Mouse (Mus musculus) hindbrain, embryonic 12.5 days (tissue): ENCODE measurements at regions not wholly inside any gene's neighbourhood (a gene's known extent, or its start where the extent isn't known, plus 50 kb on each side); places are given as distances from the start of the nearest gene placed in this dataset.
A peak's percentile ranks its signal among the peaks of the same experiment; 100 is the strongest.

Source experiments
- ATAC-seq: fragments of 200-750 bp; cut with Nextera tagmentation; 2 replicates; pipeline ENCODE4 v1.8.0; 2017; ENCODE audit warnings: moderate TSS enrichment; ENCODE audit not compliant: low FRiP score
- H3K27ac ChIP-seq: fragments of 300-500 bp; sonication (generic); 2 replicates; pipeline ENCODE4 v1.5.1; 2016; ENCODE audit warnings: mild to moderate bottlenecking
- H3K27me3 ChIP-seq: fragments of 300-500 bp; sonication (generic); 2 replicates; pipeline ENCODE4 v1.6.1; 2016; ENCODE audit warnings: mild to moderate bottlenecking
- H3K36me3 ChIP-seq: fragments of 300-500 bp; sonication (generic); 2 replicates; pipeline ENCODE4 v1.6.1; 2016; ENCODE audit warnings: mild to moderate bottlenecking
- H3K4me1 ChIP-seq: fragments of 300-500 bp; sonication (generic); 2 replicates; pipeline ENCODE4 v1.6.1; 2016
- H3K4me2 ChIP-seq: fragments of 300-500 bp; sonication (generic); replicated peaks from 2 replicates; pipeline ENCODE4 v1.6.1; 2016; ENCODE audit warnings: mild to moderate bottlenecking
- H3K4me3 ChIP-seq: fragments of 300-500 bp; sonication (generic); 2 replicates; pipeline ENCODE4 v1.5.1; 2016; ENCODE audit warnings: mild to moderate bottlenecking
- H3K9ac ChIP-seq: fragments of 300-500 bp; sonication (generic); 2 replicates; pipeline ENCODE4 v1.6.1; 2016; ENCODE audit warnings: mild to moderate bottlenecking, moderate library complexity
- H3K9me3 ChIP-seq: fragments of 300-500 bp; sonication (generic); replicated peaks from 2 replicates; pipeline ENCODE4 v1.6.1; 2016; ENCODE audit warnings: mild to moderate bottlenecking
- whole genome bisulfite sequencing: fragments of 180-500 bp; shearing (Covaris S2); methylation state at CpG from one replicate; pipeline ENCODE4 v1.1.7; 2016; 5-methylcytosine and 5-hydroxymethylcytosine counted together

DNA sequence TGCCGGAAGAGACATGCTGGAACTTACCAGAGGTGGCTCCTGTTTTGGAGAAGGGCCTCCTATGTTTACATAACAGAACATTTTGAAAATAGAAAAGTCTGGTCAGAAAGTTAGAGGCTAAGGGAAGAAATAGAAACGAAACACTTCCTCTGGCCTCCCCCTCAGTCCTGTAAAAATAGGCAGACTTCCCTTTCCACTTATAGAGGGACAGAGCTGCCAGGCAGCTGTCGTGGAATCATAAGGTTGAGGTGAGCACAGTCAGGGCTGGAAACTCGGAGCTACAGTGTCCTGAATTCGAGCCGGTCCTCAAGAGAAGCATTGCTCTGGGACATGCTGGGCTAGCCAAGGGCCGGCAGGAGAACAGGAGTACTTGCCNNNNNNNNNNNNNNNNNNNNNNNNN is 94.0 kb upstream of the Egr2 start:
- WGBS, result 74% methylated on average over 7 of the region's 7 CpGs
- no peaks in the 10 kb centered on the region for H3K27me3 ChIP-seq
- no peak overlapping the region for H3K4me3 ChIP-seq
- no peak overlapping the region for H3K4me2 ChIP-seq
- H3K27ac ChIP-seq, result no peak overlapping the region
- no peaks in the 10 kb centered on the region for H3K36me3 ChIP-seq
- no peaks in the 10 kb centered on the region for H3K9me3 ChIP-seq
- H3K9ac ChIP-seq, result no peak overlapping the region
- no peaks in the 10 kb centered on the region for H3K4me1 ChIP-seq
- no peak for ATAC-seq

DNA sequence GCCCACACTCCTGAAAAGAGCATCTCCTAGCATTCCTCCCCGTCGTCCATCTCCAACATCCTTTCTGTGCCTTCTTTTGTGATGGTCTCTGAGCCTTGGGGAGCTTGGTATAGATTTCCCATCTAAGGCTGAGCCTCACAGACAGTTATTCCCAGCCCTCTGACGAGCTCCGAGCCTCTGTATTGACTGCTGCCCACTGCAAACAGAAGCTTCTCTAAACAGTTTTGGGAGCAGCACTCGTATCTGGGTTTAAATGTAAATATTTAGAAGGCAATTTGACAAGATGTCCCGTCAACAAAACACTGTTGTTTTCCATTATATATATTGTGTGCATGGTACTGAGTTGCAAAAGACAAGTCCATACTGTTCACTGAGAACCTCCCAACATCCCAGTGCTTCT is 86.4 kb upstream of the Egr2 start:
- no peaks in the 10 kb centered on the region for H3K36me3 ChIP-seq
- no peak overlapping the region for H3K9ac ChIP-seq
- no peak overlapping the region for H3K4me2 ChIP-seq
- H3K4me1 ChIP-seq, result no peaks in the 10 kb centered on the region
- no peak overlapping the region for H3K4me3 ChIP-seq
- H3K27ac ChIP-seq, result no peak overlapping the region
- H3K27me3 ChIP-seq, result no peaks in the 10 kb centered on the region
- H3K9me3 ChIP-seq, result no peaks in the 10 kb centered on the region
- WGBS, result 91% methylated on average over 6 of the region's 6 CpGs
- no peak for ATAC-seq

DNA sequence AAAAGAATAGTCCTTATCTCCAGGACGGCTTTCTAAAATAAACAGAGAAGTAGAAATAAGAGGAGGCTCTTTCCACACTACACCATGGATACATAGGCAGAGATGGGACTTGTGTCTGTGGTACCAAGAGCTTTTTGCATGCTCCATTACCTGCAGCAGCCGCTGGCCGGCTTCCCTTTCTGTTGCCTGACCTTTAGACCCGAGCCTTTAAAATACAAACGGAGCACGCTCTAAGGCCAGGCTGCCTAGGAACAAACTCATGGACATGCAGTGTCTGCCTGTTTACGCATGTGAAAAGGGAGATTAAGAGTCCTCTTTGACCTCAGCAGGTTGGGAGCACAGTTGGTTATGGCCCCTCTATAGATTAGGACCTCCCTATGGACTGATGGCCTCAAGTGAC is 81.1 kb upstream of the Egr2 start:
- Histone ChIP-seq H3K4me2 (no peak overlapping the region), H3K9me3 (no peaks in the 10 kb centered on the region), H3K4me3 (no peak overlapping the region), H3K27ac (no peak overlapping the region), H3K9ac (no peak overlapping the region), H3K27me3 (no peaks in the 10 kb centered on the region), H3K36me3 (no peaks in the 10 kb centered on the region), H3K4me1 (peaks cover 4% of the 10 kb centered on the region; the same call in 1 of the 2 replicates)
- 20% methylated on average over 7 of the region's 7 CpGs for WGBS
- ATAC-seq, result no peak

DNA sequence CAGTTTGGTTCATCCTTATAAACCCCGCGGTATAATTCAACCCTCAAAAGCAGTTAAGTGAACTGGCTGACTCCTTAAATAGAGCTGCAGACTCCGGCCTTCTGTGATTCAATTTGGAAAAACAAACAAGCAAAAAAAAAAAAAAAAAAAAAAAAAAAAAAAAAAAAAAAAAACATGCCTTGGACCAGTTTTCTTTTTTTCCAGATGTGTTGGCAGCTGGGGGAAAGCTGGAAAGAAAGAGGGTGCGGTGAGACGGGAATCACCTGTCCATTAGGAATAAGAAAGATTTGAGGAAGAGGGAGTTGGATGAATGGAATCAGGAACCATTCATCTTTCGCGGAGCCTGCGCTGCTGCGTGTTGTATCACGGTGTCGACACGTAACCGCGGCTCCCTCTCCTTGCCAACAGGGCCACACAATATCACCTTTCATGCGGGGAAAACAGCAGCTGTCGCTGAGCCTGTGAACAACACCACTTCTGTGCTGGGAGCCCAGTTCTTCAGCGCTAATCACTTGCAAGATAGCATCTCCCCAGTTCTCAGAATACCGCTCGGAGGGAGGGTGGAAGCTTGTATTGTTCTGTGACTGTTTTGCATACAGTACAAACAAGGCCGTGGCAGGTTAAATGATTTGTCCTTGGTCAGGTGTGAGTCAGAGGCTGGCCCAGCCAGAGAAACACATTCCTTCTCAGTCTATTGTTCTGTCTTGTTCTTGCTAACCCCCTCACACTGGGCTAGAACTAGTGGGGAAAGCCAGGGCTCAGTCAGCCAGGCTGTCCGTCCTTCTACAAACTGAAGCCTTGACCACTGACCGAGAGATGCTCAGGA is 76.6 kb upstream of the Egr2 start:
- Histone ChIP-seq H3K9me3 (no peaks in the 10 kb centered on the region), H3K9ac (no peak overlapping the region), H3K36me3 (no peaks in the 10 kb centered on the region), H3K4me3 (no peak overlapping the region), H3K27me3 (no peaks in the 10 kb centered on the region), H3K4me1 (peaks cover 4% of the 10 kb centered on the region; the same call in 1 of the 2 replicates), H3K27ac (no peak overlapping the region), H3K4me2 (peak overlapping the region; percentile 31)
- WGBS, result 30% methylated on average over 22 of the region's 22 CpGs
- no peak for ATAC-seq

DNA sequence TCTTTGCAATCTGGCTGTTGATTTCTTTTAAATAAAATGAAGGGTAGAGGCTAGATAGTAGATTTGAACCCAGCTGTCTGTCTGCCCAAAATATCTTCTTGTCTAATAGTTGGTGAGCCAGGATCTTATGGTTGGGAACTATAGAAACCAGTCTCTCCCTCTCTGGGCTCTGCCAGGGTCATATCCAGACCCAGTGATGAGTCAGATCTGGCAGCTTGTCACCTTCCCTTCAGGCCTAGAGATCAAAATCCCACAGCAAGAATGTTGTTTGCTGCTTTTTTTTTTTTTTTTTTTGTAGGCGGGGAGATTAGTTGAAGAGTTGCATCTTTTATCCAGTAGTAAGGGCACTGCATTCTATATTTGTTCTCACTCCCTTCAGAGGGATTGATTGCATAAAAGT is 74.0 kb upstream of the Egr2 start:
- 85% methylated on average over 1 of the region's 1 CpGs for WGBS
- no peaks in the 10 kb centered on the region for H3K36me3 ChIP-seq
- H3K4me2 ChIP-seq, result no peak overlapping the region
- H3K9me3 ChIP-seq, result no peaks in the 10 kb centered on the region
- H3K27ac ChIP-seq, result no peak overlapping the region
- H3K9ac ChIP-seq, result no peak overlapping the region
- peaks cover 4% of the 10 kb centered on the region; the same call in 1 of the 2 replicates for H3K4me1 ChIP-seq
- no peaks in the 10 kb centered on the region for H3K27me3 ChIP-seq
- no peak for ATAC-seq
- no peak overlapping the region for H3K4me3 ChIP-seq

DNA sequence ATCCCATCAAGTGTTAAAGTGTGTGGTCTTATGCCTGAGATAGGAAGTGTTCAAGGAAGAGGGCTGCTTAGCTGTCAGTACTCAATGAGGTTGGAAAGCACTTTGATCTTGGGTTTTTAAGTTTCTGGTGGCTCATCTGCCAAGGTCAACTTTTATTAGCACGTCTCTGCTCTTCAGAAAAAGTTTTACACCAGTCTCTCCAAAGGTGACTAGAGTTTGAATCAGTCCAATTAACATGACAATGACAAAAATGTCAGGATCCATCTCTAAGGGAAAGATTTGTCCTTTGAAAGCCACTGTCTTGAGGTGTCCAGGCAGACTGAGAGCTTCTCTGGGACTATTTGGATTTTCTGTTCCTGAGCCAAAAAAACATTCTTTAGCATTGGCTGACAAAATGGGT is 73.4 kb upstream of the Egr2 start:
- Histone ChIP-seq H3K27ac (no peak overlapping the region), H3K27me3 (no peaks in the 10 kb centered on the region), H3K4me3 (no peak overlapping the region), H3K9ac (no peak overlapping the region), H3K4me2 (no peak overlapping the region), H3K4me1 (peaks cover 4% of the 10 kb centered on the region; the same call in 1 of the 2 replicates), H3K9me3 (no peaks in the 10 kb centered on the region), H3K36me3 (no peaks in the 10 kb centered on the region)
- ATAC-seq, result no peak
- 48% methylated on average over 1 of the region's 1 CpGs for WGBS

DNA sequence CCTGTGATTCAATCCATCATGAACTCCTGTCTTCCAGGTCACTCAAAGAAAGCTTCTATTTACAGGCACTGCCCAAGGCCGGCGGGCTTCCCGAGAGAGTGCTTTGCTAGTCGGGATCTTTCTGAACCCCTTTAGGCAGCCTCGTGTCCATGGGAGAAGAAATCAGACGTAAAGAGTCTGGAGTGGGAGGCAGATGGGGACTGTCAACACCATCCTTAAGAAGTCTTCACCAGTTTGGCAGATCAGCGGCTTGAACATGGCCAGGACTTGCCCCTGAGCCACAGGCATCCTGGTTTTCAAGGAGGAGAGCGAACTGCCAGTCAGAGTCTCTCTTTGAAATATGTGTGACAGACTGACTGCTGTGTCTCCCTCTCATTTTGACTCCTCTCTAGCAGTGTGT is 66.6 kb upstream of the Egr2 start:
- Histone ChIP-seq H3K36me3 (no peaks in the 10 kb centered on the region), H3K4me1 (0 out of 2 replicates have a peak, but pooled peaks cover 3% of the 10 kb centered on the region), H3K27ac (no peak overlapping the region), H3K4me3 (no peak overlapping the region), H3K9ac (no peak overlapping the region), H3K9me3 (no peaks in the 10 kb centered on the region), H3K27me3 (no peaks in the 10 kb centered on the region), H3K4me2 (0 out of 2 replicates have a peak overlapping the region, but pooled peaks have one; percentile 13)
- WGBS, result 23% methylated on average over 8 of the region's 8 CpGs
- ATAC-seq, result peak; percentile 48; the same call in 1 of the 2 replicates

DNA sequence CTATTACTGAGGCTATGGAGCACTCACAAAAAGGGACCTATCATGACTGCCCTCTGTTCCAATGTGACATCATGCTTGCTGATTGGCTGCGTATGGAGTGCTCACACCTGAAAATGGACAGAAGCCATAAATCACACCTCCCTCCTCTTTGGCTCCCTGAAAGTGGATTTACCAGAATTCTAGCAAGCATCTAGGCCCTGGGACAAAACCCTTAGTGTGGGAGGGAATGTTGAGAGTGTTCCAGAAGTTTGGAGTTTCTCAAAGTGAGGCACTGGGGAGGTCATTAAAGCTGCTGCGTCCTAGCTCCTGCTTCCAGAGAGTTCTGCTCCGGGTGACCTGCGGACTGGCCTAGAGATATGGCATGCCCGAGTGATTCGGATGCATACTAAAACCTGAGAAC is 62.3 kb upstream of the Egr2 start:
- Histone ChIP-seq H3K4me3 (no peak overlapping the region), H3K27ac (no peak overlapping the region), H3K4me1 (0 out of 2 replicates have a peak, but pooled peaks cover 3% of the 10 kb centered on the region), H3K36me3 (no peaks in the 10 kb centered on the region), H3K4me2 (no peak overlapping the region), H3K27me3 (no peaks in the 10 kb centered on the region), H3K9ac (no peak overlapping the region), H3K9me3 (no peaks in the 10 kb centered on the region)
- ATAC-seq, result no peak
- WGBS, result 95% methylated on average over 6 of the region's 6 CpGs

DNA sequence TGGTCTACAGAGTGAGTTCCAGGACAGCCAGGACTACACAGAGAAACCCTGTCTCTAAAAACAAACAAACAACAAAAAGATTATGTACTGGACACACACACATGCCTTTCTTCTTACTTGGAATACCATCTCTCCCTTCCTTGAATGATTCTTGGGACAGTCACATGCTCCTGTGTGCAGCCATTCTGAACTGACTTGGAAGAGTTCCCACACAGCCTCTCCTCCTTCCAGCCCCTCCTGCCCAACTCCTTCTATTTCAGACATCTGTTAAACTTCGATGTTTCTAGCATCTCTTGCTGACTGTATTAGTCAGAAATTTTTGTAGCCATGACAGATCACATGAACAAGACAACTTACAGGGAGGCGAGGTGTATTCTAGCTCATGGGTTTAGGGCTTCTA is 60.9 kb upstream of the Egr2 start:
- no peak overlapping the region for H3K4me2 ChIP-seq
- no peak overlapping the region for H3K27ac ChIP-seq
- H3K36me3 ChIP-seq, result no peaks in the 10 kb centered on the region
- no peak overlapping the region for H3K9ac ChIP-seq
- 79% methylated on average over 2 of the region's 2 CpGs for WGBS
- no peaks in the 10 kb centered on the region for H3K27me3 ChIP-seq
- ATAC-seq, result no peak
- no peaks in the 10 kb centered on the region for H3K4me1 ChIP-seq
- H3K4me3 ChIP-seq, result no peak overlapping the region
- no peaks in the 10 kb centered on the region for H3K9me3 ChIP-seq

DNA sequence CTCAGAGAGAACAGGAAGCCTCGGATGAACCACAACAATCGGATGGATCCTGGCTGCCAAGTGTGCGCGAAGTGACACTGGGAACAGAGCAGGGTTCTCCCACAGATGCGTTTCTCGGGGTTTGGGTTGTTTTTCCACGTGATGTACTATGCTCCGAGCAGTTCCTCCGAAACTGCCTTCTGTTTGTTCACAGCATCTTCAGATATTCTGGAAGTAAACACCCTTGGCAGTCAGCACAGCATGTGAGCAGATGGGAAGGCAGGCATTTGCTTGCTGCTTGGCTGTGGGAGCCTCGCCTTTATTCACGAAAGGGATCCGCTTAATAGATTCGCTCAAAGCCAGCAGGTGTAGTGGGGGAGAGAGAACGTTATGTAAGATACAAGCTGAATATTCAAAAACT is 53.0 kb upstream of the Egr2 start:
- H3K4me3 ChIP-seq, result no peak overlapping the region
- H3K27me3 ChIP-seq, result no peaks in the 10 kb centered on the region
- 65% methylated on average over 14 of the region's 14 CpGs for WGBS
- H3K4me1 ChIP-seq, result no peaks in the 10 kb centered on the region
- H3K27ac ChIP-seq, result no peak overlapping the region
- ATAC-seq, result no peak
- no peaks in the 10 kb centered on the region for H3K36me3 ChIP-seq
- H3K9ac ChIP-seq, result no peak overlapping the region
- H3K9me3 ChIP-seq, result no peaks in the 10 kb centered on the region
- no peak overlapping the region for H3K4me2 ChIP-seq

DNA sequence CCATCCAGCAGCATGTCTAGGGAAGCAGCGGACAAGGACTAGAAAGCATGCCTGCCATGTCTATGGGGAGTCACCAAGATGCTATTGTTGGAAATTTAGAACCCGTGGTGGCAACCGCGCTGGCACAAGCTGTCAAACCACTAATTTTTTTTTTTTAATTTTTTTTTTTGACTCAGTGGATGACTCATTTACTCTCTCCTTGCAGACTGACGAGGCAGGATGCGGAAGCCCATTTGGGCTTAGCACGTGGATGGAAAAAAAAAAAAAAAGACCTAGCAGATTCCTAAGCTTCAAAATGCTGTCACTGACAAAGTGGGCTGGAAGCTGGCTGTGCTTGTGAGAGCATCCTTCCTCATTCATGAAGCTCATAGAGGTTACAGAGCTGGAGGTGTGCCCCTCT is 51.9 kb upstream of the Egr2 start:
- H3K4me2 ChIP-seq, result no peak overlapping the region
- no peaks in the 10 kb centered on the region for H3K9me3 ChIP-seq
- no peak overlapping the region for H3K9ac ChIP-seq
- ATAC-seq, result no peak
- no peaks in the 10 kb centered on the region for H3K4me1 ChIP-seq
- H3K4me3 ChIP-seq, result no peak overlapping the region
- H3K36me3 ChIP-seq, result no peaks in the 10 kb centered on the region
- H3K27ac ChIP-seq, result no peak overlapping the region
- WGBS, result 85% methylated on average over 7 of the region's 7 CpGs
- H3K27me3 ChIP-seq, result no peaks in the 10 kb centered on the region

DNA sequence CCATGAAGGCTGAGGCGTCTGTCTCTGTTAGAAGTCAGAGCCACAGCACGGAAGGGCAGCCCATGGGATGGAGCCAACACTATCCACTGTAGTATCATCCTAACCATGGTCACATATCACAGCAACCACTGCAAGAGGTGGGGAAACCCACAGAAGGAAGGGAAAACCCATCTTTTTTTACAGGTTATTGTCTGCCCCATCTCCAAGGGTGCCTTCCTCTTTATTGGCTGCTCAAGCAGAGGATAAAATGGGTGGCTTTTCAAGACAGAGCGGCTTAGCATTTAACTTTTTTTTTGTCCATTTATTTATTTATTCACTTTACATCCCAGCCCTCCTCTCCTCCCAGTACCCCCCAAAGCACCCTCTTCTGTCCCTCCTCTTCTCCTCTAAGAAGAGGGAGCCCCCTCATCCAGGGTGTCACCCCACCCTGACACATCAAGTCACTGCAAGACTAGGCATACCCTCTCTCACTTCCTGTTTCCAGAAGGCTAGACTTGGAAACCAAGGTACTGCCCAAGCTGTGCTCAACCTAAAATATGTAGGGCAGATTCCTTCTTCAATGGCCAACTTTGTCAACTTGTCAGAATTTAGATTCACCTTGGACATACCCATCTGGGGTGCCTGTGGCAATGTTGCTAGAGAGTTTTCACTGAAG is 51.1 kb upstream of the Egr2 start:
- Histone ChIP-seq H3K4me1 (no peaks in the 10 kb centered on the region), H3K27ac (no peak overlapping the region), H3K9ac (no peak overlapping the region), H3K4me2 (no peak overlapping the region), H3K9me3 (no peaks in the 10 kb centered on the region), H3K36me3 (no peaks in the 10 kb centered on the region), H3K4me3 (no peak overlapping the region), H3K27me3 (no peaks in the 10 kb centered on the region)
- ATAC-seq, result no peak
- 91% methylated on average over 3 of the region's 3 CpGs for WGBS
